Mouse (Mus musculus) embryo, embryonic 11 days (tissue): Measurements from ENCODE around the gene E330034G19Rik.
"Not testable (repeated sequence)": the region's sequence is repeated elsewhere in the genome, so short reads cannot be mapped to it uniquely, and the experiment has no call there.

ENCODE experiments used
- DNase-seq: peaks from one replicate; pipeline ENCODE4 v3.0.0-alpha.2; 2015

Gene E330034G19Rik

GRCm38 (mm10) chr14:24292914-24293313 is at the start of gene E330034G19Rik:
Gene E330034G19Rik (plus strand): TSS chr14:24293214.
- DNase-seq: no peak

- DNase-seq: peak; percentile 61
Measured at GRCm38 (mm10) chr14:24244330-24245176, 48.5 kb upstream of the E330034G19Rik start.

GRCm38 (mm10) chr14:24245177-24246081 is 47.6 kb upstream of the E330034G19Rik start, which contains the start of gene Dlg5:
Gene Dlg5 (minus strand): TSS chr14:24245920.
- peak; percentile 78 for DNase-seq

GRCm38 (mm10) chr14:24249926-24250325 is 43.1 kb upstream of the E330034G19Rik start:
- no peak for DNase-seq

GRCm38 (mm10) chr14:24251326-24251725 is 41.7 kb upstream of the E330034G19Rik start:
- no peak for DNase-seq

GRCm38 (mm10) chr14:24253611-24254202 is 39.3 kb upstream of the E330034G19Rik start:
- peak; percentile 78 for DNase-seq

- no peak for DNase-seq
Measured at GRCm38 (mm10) chr14:24255956-24256355, 37.1 kb upstream of the E330034G19Rik start.

- DNase-seq: no peak
Measured at GRCm38 (mm10) chr14:24260391-24260790, 32.6 kb upstream of the E330034G19Rik start.

GRCm38 (mm10) chr14:24262382-24262781 is 30.6 kb upstream of the E330034G19Rik start:
- no peak for DNase-seq

- DNase-seq: peak; percentile 90
Measured at GRCm38 (mm10) chr14:24262915-24263314, 30.1 kb upstream of the E330034G19Rik start.

GRCm38 (mm10) chr14:24269571-24269970 is 23.4 kb upstream of the E330034G19Rik start:
- DNase-seq: no peak

GRCm38 (mm10) chr14:24273575-24273974 is 19.4 kb upstream of the E330034G19Rik start:
- peak; percentile 57 for DNase-seq

GRCm38 (mm10) chr14:24275534-24275933 is 17.5 kb upstream of the E330034G19Rik start:
- peak; percentile 78 for DNase-seq

- no peak for DNase-seq
Measured at GRCm38 (mm10) chr14:24281278-24281677, 11.7 kb upstream of the E330034G19Rik start.

- DNase-seq: no peak
Measured at GRCm38 (mm10) chr14:24282276-24282675, 10.7 kb upstream of the E330034G19Rik start.

- no peak for DNase-seq
Measured at GRCm38 (mm10) chr14:24286136-24286535, 6.9 kb upstream of the E330034G19Rik start.

- DNase-seq: no peak
Measured at GRCm38 (mm10) chr14:24290726-24291125, 2.3 kb upstream of the E330034G19Rik start.

- DNase-seq: no peak
Measured at GRCm38 (mm10) chr14:24293631-24294030, 617 bp downstream of the E330034G19Rik start.

GRCm38 (mm10) chr14:24302126-24302525 is 9.1 kb downstream of the E330034G19Rik start:
- not testable (repeated sequence) for DNase-seq

GRCm38 (mm10) chr14:24306667-24307066 is 13.7 kb downstream of the E330034G19Rik start:
- DNase-seq: no peak

GRCm38 (mm10) chr14:24307146-24307545 is 14.1 kb downstream of the E330034G19Rik start:
- no peak for DNase-seq

GRCm38 (mm10) chr14:24311110-24311509 is 18.1 kb downstream of the E330034G19Rik start:
- DNase-seq: peak; percentile 70

GRCm38 (mm10) chr14:24347007-24347406 is 54.0 kb downstream of the E330034G19Rik start:
- not testable (repeated sequence) for DNase-seq
